Mouse (Mus musculus): ENCODE results near the gene H2-Ab1. TPM values are rescaled to one million over a fixed set of nuclear protein-coding genes. Genes with fewer than 3 reads are reported as not detected.
"Not testable (repeated sequence)": the region's sequence is repeated elsewhere in the genome, so short reads cannot be mapped to it uniquely, and the experiment has no call there.

The H2-Ab1 gene
- total RNA-seq, 2 experiments from 2014 or later: 1.6 to 1.8 TPM

DNA sequence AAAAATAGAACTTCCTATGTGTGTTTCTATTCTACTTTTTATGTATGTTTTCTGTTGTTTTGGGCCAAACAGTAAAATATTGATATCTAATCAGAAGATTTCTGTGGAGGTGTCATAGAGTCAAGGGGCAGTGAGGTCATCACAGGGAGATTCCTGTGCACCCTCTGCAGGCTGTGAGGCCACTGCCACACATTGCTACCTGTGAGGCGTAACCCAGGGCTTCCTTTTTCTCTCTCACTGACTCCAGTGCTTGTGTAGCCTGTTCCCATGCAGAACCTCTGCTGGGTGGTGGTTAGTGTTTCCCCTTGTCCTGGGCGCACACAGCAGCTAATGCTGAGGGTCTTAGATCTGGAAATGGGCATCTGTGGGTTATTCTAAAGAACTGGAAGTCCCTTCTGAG is 48.9 kb downstream of the H2-Ab1 start:
- DNase-seq (ENCODE audit: low spot score in 2 of 2): no peak

DNA sequence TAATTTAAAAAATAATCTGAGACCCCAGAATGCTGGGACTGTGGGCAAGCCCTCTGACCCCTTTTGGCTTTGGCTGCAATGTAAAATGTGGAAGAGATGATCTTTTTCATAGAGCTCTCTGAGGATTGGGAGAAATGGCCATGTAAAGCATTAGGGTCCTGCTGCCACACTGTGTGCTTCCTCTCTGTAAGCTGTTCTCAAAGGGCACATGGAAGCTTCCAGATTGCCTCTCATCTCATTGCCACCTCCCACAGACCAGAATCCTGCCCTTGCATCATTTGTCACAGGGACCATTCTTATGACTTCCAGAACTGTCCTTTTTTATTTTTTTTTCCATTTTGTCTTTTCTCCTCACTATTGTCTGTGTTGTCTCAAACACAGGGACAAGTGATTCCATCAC is 49.7 kb downstream of the H2-Ab1 start:
- DNase-seq (ENCODE audit: low spot score in 2 of 2): no peak

GRCm38 (mm10) chr17:34308161-34308560 is 50.7 kb downstream of the H2-Ab1 start:
- no peak for DNase-seq (ENCODE audit: low spot score in 2 of 2)

DNA sequence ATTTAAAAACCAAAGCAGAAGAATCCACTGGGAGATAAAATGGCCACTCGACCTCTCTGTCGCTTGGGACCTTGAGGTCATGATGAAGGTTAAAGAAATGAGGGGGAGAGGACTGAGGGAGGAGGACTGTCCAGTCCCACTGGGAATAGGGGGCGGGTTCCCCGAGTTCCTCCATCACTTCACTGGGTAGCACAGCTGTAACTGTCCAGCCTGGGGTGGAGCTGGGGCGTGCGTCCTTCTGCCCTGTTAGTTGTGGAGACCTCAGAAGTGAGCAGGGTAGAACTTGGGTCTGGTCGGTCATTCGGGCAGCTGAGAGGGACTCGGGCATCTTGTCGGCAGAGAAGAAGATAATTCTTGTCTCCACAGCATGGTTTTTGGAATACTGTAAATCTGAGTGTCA is 51.7 kb downstream of the H2-Ab1 start:
- no peak for DNase-seq (ENCODE audit: low spot score in 2 of 2)

DNA sequence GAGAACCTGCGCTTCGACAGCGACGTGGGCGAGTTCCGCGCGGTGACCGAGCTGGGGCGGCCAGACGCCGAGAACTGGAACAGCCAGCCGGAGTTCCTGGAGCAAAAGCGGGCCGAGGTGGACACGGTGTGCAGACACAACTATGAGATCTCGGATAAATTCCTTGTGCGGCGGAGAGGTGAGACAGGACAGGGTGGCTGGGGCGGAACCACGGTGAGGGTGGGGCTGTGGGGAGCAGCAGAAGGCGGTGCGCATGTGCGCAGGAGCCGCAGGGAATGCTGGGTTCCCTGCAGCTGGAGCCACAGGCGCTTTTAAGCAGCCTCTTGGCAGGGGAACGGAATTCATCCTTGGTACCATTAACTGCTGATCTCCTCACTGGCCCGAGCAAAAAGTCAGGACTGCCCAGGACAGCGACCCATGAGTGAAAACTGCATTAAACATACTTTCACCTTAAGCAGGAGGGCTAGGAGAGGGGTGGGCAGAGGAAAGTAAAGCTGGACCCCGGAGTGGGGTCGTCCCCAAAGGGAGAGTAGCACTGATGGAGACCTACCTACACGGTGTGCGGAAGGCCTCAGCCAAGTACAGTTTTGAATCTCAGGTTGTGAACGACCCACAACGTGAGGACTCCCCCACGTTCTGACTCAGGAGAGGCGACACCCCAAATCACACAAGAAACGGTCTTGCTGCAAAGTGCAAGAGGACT is 52.3 kb downstream of the H2-Ab1 start:
- peak; percentile 59 to 67 for DNase-seq (ENCODE audit: low spot score in 2 of 2)

- DNase-seq (ENCODE audit: low spot score in 2 of 2): not testable (repeated sequence)
These were observed 53.0 kb downstream of the H2-Ab1 start for GRCm38 (mm10) chr17:34310526-34310925.

GRCm38 (mm10) chr17:34312185-34312584 is 54.7 kb downstream of the H2-Ab1 start:
- no peak for DNase-seq (ENCODE audit: low spot score in 2 of 2)

GRCm38 (mm10) chr17:34313393-34313792 is 55.9 kb downstream of the H2-Ab1 start:
- DNase-seq (ENCODE audit: low spot score in 2 of 2): peak; percentile 86 to 87

DNA sequence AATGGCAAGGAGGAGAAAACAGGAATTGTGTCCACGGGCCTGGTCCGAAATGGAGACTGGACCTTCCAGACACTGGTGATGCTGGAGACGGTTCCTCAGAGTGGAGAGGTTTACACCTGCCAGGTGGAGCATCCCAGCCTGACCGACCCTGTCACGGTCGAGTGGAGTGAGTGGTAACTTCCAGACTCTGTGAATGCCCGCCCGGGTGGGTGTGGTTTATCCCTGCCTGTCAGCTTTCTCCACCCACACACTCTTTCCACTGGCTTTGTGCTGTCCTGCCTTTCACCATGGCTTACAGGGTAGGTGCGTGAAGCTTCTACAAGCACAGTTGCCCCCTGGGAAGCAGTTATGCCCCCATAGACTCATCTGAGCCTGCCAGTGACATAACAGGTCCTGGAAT is 56.8 kb downstream of the H2-Ab1 start:
- DNase-seq (ENCODE audit: low spot score in 2 of 2): no peak

GRCm38 (mm10) chr17:34315512-34315911 is 58.0 kb downstream of the H2-Ab1 start:
- DNase-seq (ENCODE audit: low spot score in 2 of 2): no peak

DNA sequence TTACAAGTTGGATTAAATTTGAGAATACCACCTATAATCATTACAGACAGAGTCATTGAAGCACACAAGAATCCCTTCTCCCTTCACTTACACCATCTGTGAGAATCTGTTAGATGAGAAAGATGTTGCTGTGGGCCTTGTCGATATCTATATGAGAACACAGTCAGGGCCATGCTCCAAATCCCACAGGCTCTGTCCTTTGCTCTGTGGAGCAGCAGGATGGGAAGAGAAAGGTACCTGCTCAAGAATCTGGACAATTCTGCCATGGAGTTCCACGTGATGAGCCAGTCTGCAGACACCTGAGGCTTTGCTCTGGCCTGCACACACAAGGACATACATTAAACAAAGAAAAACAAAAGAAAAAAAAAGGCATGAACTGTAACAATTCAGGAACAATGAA is 59.2 kb downstream of the H2-Ab1 start:
- no peak for DNase-seq (ENCODE audit: low spot score in 2 of 2)

DNA sequence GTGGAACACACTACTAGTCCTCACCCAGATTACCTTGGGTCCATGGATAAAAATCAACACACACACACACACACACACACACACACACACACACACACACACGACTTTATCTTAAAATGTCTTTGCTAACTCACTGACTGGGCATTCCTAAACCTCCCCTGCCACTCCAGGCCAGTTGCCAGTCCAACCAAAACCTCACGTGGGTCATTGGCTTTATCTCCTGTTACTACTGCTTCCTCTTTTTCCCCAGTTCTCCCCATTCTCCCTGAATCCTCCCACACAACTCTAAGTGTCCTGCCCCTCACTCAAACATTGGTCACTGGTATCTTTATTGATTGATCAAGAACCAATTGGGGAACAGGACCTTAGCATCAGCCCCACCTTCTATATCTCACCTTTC is 59.8 kb downstream of the H2-Ab1 start:
- no peak for DNase-seq (ENCODE audit: low spot score in 2 of 2)

Other genes starting within 250 kb of the H2-Ab1 start
- 10 to 100 TPM; 27.8 to 34.2 TPM for gene Ring1, start 233.0 kb upstream of the H2-Ab1 start, total RNA-seq (2021)
- 10 to 100 TPM; 48.6 to 51.6 TPM for gene H2-Ke6, start 229.6 kb upstream of the H2-Ab1 start, total RNA-seq (2021)
- 100 to 1,000 TPM in 1 of 2 experiments, 10 to 100 TPM in 1; 82.8 to 108 TPM for gene Slc39a7, start 226.0 kb upstream of the H2-Ab1 start, total RNA-seq (2021)
- gene Rxrb, start 225.9 kb upstream of the H2-Ab1 start, total RNA-seq (2021): 10 to 100 TPM; 70.1 to 70.2 TPM
- gene Col11a2, start 218.3 kb upstream of the H2-Ab1 start, total RNA-seq (2021): 10 to 100 TPM; 14.5 to 22.0 TPM
- gene H2-Oa, start 165.3 kb upstream of the H2-Ab1 start, total RNA-seq (2021): under 1 TPM in 1 of 2 experiments, not detected in 1; 0.34 TPM
- 10 to 100 TPM; 34.4 to 38.6 TPM for gene H2-DMa, start 138.1 kb upstream of the H2-Ab1 start, total RNA-seq (2021)
- 100 to 1,000 TPM; 252 to 263 TPM for gene Brd2, start 135.1 kb upstream of the H2-Ab1 start, total RNA-seq (2021)
- not detected for gene H2-DMb2, start 114.4 kb upstream of the H2-Ab1 start, total RNA-seq (2021)
- under 1 TPM; 0.69 to 0.91 TPM for gene H2-DMb1, start 104.6 kb upstream of the H2-Ab1 start, total RNA-seq (2021)
- gene Tap1, start 70.1 kb upstream of the H2-Ab1 start, total RNA-seq (2021): 1 to 10 TPM; 5.1 to 5.2 TPM
- 1 to 10 TPM; 1.4 to 1.9 TPM for gene Psmb9, start 69.9 kb upstream of the H2-Ab1 start, total RNA-seq (2021)
- 1 to 10 TPM; 2.3 to 4.4 TPM for gene Psmb8, start 60.0 kb upstream of the H2-Ab1 start, total RNA-seq (2021)
- gene Tap2, start 54.2 kb upstream of the H2-Ab1 start, total RNA-seq (2021): 1 to 10 TPM; 4.8 to 6.3 TPM
- under 1 TPM; 0.18 to 0.33 TPM for gene H2-Ob, start 18.8 kb upstream of the H2-Ab1 start, total RNA-seq (2021)
- under 1 TPM; 0.64 to 0.69 TPM for gene H2-Aa, start 30.1 kb downstream of the H2-Ab1 start, total RNA-seq (2021)
- 1 to 10 TPM; 1.3 to 2.3 TPM for gene H2-Eb1, start 48.2 kb downstream of the H2-Ab1 start, total RNA-seq (2021)
- not detected for gene H2-Eb2, start 68.0 kb downstream of the H2-Ab1 start, total RNA-seq (2021)
- gene Btnl2, start 97.1 kb downstream of the H2-Ab1 start, total RNA-seq (2021): 1 to 10 TPM in 1 of 2 experiments, under 1 TPM in 1; 0.58 to 1.3 TPM
- not detected for gene Btnl1, start 119.4 kb downstream of the H2-Ab1 start, total RNA-seq (2021)
- 1 to 10 TPM; 7.1 to 8.6 TPM for gene BC051142, start 141.1 kb downstream of the H2-Ab1 start, total RNA-seq (2021)
- gene Btnl4, start 219.6 kb downstream of the H2-Ab1 start, total RNA-seq (2021): not detected

Data from layer of hippocampus, postnatal 10 days (tissue).